8 mouse cellular contexts compared by ENCODE assay signal in the genomic region with DNA sequence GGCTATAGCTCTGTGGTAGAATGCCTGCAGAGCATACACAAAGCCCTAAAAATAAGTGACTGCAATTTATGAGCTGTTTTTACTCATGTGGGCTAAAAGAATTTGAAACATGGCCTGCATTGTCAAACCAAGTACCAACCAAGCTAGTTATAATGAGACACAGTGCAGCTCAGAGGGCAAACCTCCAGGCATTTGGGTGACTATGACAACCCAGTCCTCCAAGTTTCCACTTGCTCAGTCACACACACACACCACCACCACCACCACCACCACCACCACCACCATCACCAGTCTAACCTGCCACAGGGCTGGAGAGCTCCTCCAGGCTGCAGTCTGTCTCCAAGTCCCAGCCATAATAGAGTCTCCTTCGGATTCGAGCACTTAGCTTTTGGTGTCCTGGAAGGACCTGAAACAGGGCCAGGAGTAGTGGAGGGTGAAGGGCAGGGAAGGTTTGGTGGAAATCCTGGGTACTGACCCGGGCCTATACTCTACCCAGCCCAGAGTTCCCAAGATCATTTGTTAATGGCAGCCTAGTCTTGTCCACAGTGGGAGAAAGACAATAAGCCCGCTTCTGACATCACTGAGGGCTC. TPM values are rescaled to one million over a fixed set of nuclear protein-coding genes. Genes with fewer than 3 reads are reported as not detected.
DNase-seq lines count a peak whose midpoint lies in the region; ATAC-seq and TF ChIP-seq lines count a peak whose summit lies in the region.

No protein-coding gene starts in this region.

- WGBS in hindbrain, embryonic 12.5 days = 58% methylated on average over 4 of the region's 4 CpGs
- WGBS in liver, adult 2 months = 11% methylated on average over 4 of the region's 4 CpGs
- 51% methylated on average over 4 of the region's 4 CpGs for WGBS in stomach, embryonic 15.5 days

- no peaks in the 10 kb centered on the region for H3K9me3 ChIP-seq in erythroblast, embryonic 14.5 days (ENCODE audit: control insufficient read depth, low read length)
- no peaks in the 10 kb centered on the region for H3K9me3 ChIP-seq in hindbrain, embryonic 12.5 days (replicated peaks)
- no peaks in the 10 kb centered on the region for H3K9me3 ChIP-seq in stomach, embryonic 15.5 days

- no peak for TF ChIP-seq CTCF in liver, adult 2 months (IDR thresholded peaks at IDR 0.05; ENCODE audit: low read depth, low read length)

- peak overlapping the region; percentile 96 for H3K9ac ChIP-seq in hindbrain, embryonic 12.5 days
- H3K9ac ChIP-seq in liver, adult 2 months (ENCODE audit: low read depth, low read length) = peak overlapping the region; percentile 95
- 0 out of 2 replicates have a peak overlapping the region, but pooled peaks have one; percentile 80 for H3K9ac ChIP-seq in stomach, embryonic 15.5 days

- H3K4me3 ChIP-seq in erythroblast, embryonic 14.5 days (replicated peaks) = peak overlapping the region; percentile 85
- H3K4me3 ChIP-seq in hindbrain, embryonic 12.5 days = peak overlapping the region; percentile 90
- H3K4me3 ChIP-seq in liver, adult 2 months (ENCODE audit: insufficient read depth, low read depth, low read length) = peak overlapping the region; percentile 92
- peak overlapping the region; percentile 94 for H3K4me3 ChIP-seq in stomach, embryonic 15.5 days (replicated peaks)

- ATAC-seq in erythroblast, adult 5-6 weeks (replicated peaks; ENCODE audit: low FRiP score, poor library complexity, severe bottlenecking) = no peak
- no peak for ATAC-seq in hindbrain, embryonic 12.5 days (ENCODE audit: low FRiP score)
- no peak for ATAC-seq in stomach, embryonic 15.5 days (ENCODE audit: insufficient read depth, low FRiP score, low read depth)

- H3K27ac ChIP-seq in hindbrain, embryonic 12.5 days = peak overlapping the region; percentile 99
- peak overlapping the region; percentile 100 for H3K27ac ChIP-seq in liver, adult 2 months (replicated peaks; ENCODE audit: insufficient read depth, low read depth, low read length)
- H3K27ac ChIP-seq in stomach, embryonic 15.5 days = peak overlapping the region; percentile 97

- peak overlapping the region; percentile 93 for H3K4me2 ChIP-seq in hindbrain, embryonic 12.5 days (replicated peaks)
- H3K4me2 ChIP-seq in stomach, embryonic 15.5 days = peak overlapping the region; percentile 91

- H3K27me3 ChIP-seq in erythroblast, embryonic 14.5 days (ENCODE audit: control insufficient read depth) = no peaks in the 10 kb centered on the region
- H3K27me3 ChIP-seq in hindbrain, embryonic 12.5 days = no peaks in the 10 kb centered on the region
- H3K27me3 ChIP-seq in liver, adult 2 months (ENCODE audit: control insufficient read depth, insufficient read depth, low read length) = no peaks in the 10 kb centered on the region
- no peaks in the 10 kb centered on the region for H3K27me3 ChIP-seq in stomach, embryonic 15.5 days (replicated peaks)

- no peak for TF ChIP-seq POLR2A in liver, adult 2 months (IDR thresholded peaks at IDR 0.05; ENCODE audit: extremely low read depth, insufficient read depth, low read length)

- H3K4me1 ChIP-seq in erythroblast, embryonic 14.5 days (ENCODE audit: control insufficient read depth) = peaks cover 94% of the 10 kb centered on the region
- peaks cover 36% of the 10 kb centered on the region for H3K4me1 ChIP-seq in hindbrain, embryonic 12.5 days
- H3K4me1 ChIP-seq in liver, adult 2 months (ENCODE audit: control insufficient read depth, insufficient read depth, low read length) = peaks cover 20% of the 10 kb centered on the region
- H3K4me1 ChIP-seq in stomach, embryonic 15.5 days = peaks cover 21% of the 10 kb centered on the region

- DNase-seq in Muller cell, postnatal 12 days (ENCODE audit: inconsistent ontology term) = peak; percentile 87
- no peak for DNase-seq in liver, adult 2 months (ENCODE audit: extremely low read depth, low read depth, low spot score)
- DNase-seq in ovary, postnatal 36 days (ENCODE audit: low spot score) = no peak
- no peak for DNase-seq in adrenal gland, postnatal 25 days

- peaks cover 15% of the 10 kb centered on the region; the same call in 1 of the 2 replicates for H3K79me2 ChIP-seq in liver, adult 2 months (ENCODE audit: control insufficient read depth, insufficient read depth, low read length)

- peaks cover 81% of the 10 kb centered on the region for H3K36me3 ChIP-seq in erythroblast, embryonic 14.5 days (ENCODE audit: control insufficient read depth)
- peaks cover 63% of the 10 kb centered on the region for H3K36me3 ChIP-seq in hindbrain, embryonic 12.5 days
- H3K36me3 ChIP-seq in liver, adult 2 months (ENCODE audit: control insufficient read depth, insufficient read depth, low read length) = peaks cover 37% of the 10 kb centered on the region
- H3K36me3 ChIP-seq in stomach, embryonic 15.5 days = peaks cover 43% of the 10 kb centered on the region

RNA-seq across cellular contexts. Expression of a gene that starts 1.8 kb away (rescaled TPM):
- 8.4 and 9.6 TPM in 2 replicates for polyA plus RNA-seq in erythroblast, embryonic 14.5 days (2012)
- 41.6 and 42.7 TPM in 2 replicates for total RNA-seq in erythroblast, adult 5-6 weeks (2015; ENCODE audit: low replicate concordance)
- total RNA-seq in erythroblast, adult 5-6 weeks (2017; ENCODE audit: low replicate concordance) = 135 and 169 TPM in 2 replicates
- polyA plus RNA-seq in hindbrain, embryonic 12.5 days (2016; fragmentation: Nextera tagmentation; extraction: Ambion mirVana) = 66.4 and 67.0 TPM in 2 replicates
- 26.4 and 37.4 TPM in 2 replicates for total RNA-seq in liver, adult 2 months (2014; rRNA removed)
- 33.5 and 44.3 TPM in 2 replicates for polyA plus RNA-seq in liver, adult 2 months (2012; rRNA removed)
- polyA plus RNA-seq in stomach, embryonic 15.5 days (2015; fragmentation: Nextera tagmentation; extraction: Ambion mirVana) = 38.8 and 44.9 TPM in 2 replicates
- 41.2 and 48.9 TPM in 2 replicates for total RNA-seq in adrenal gland, postnatal 25 days (2021)

RNA-seq across cellular contexts. Expression of a gene that starts 1.9 kb away (rescaled TPM):
- 10.9 and 14.3 TPM in 2 replicates for polyA plus RNA-seq in erythroblast, embryonic 14.5 days (2012)
- 30.7 and 38.0 TPM in 2 replicates for total RNA-seq in erythroblast, adult 5-6 weeks (2015; ENCODE audit: low replicate concordance)
- total RNA-seq in erythroblast, adult 5-6 weeks (2017; ENCODE audit: low replicate concordance) = 45.0 and 54.0 TPM in 2 replicates
- polyA plus RNA-seq in hindbrain, embryonic 12.5 days (2016; fragmentation: Nextera tagmentation; extraction: Ambion mirVana) = 81.6 and 83.1 TPM in 2 replicates
- 77.6 and 103 TPM in 2 replicates for total RNA-seq in liver, adult 2 months (2014; rRNA removed)
- 284 and 310 TPM in 2 replicates for polyA plus RNA-seq in liver, adult 2 months (2012; rRNA removed)
- 43.8 and 47.8 TPM in 2 replicates for polyA plus RNA-seq in stomach, embryonic 15.5 days (2015; fragmentation: Nextera tagmentation; extraction: Ambion mirVana)
- total RNA-seq in adrenal gland, postnatal 25 days (2021) = 88.4 and 95.4 TPM in 2 replicates

RNA-seq across cellular contexts. Expression of a gene that starts 7.0 kb away (rescaled TPM):
- 0.05 TPM in 1 of 2 replicates, not detected in the other for polyA plus RNA-seq in erythroblast, embryonic 14.5 days (2012)
- total RNA-seq in erythroblast, adult 5-6 weeks (2015; ENCODE audit: low replicate concordance) = 1.3 and 3.5 TPM in 2 replicates
- 0.28 and 0.60 TPM in 2 replicates for total RNA-seq in erythroblast, adult 5-6 weeks (2017; ENCODE audit: low replicate concordance)
- polyA plus RNA-seq in hindbrain, embryonic 12.5 days (2016; fragmentation: Nextera tagmentation; extraction: Ambion mirVana) = 0.10 TPM in 1 of 2 replicates, not detected in the other
- total RNA-seq in liver, adult 2 months (2014; rRNA removed) = 0.20 TPM in 1 of 2 replicates, not detected in the other
- 0.10 and 0.15 TPM in 2 replicates for polyA plus RNA-seq in liver, adult 2 months (2012; rRNA removed)
- polyA plus RNA-seq in stomach, embryonic 15.5 days (2015; fragmentation: Nextera tagmentation; extraction: Ambion mirVana) = 0.49 and 0.86 TPM in 2 replicates
- 0.58 and 1.0 TPM in 2 replicates for total RNA-seq in adrenal gland, postnatal 25 days (2021)

RNA-seq across cellular contexts. Expression of a gene that starts 15.7 kb away (rescaled TPM):
- 0.05 and 0.08 TPM in 2 replicates for polyA plus RNA-seq in erythroblast, embryonic 14.5 days (2012)
- total RNA-seq in erythroblast, adult 5-6 weeks (2015; ENCODE audit: low replicate concordance) = 0.77 and 8.2 TPM in 2 replicates
- 4.0 and 10.0 TPM in 2 replicates for total RNA-seq in erythroblast, adult 5-6 weeks (2017; ENCODE audit: low replicate concordance)
- 10.5 and 12.8 TPM in 2 replicates for polyA plus RNA-seq in hindbrain, embryonic 12.5 days (2016; fragmentation: Nextera tagmentation; extraction: Ambion mirVana)
- total RNA-seq in liver, adult 2 months (2014; rRNA removed) = 1.1 and 1.9 TPM in 2 replicates
- 1.6 and 2.2 TPM in 2 replicates for polyA plus RNA-seq in liver, adult 2 months (2012; rRNA removed)
- 8.6 and 9.5 TPM in 2 replicates for polyA plus RNA-seq in stomach, embryonic 15.5 days (2015; fragmentation: Nextera tagmentation; extraction: Ambion mirVana)
- total RNA-seq in adrenal gland, postnatal 25 days (2021) = 6.1 and 7.2 TPM in 2 replicates

RNA-seq across cellular contexts. Expression of a gene that starts 27.8 kb away (rescaled TPM):
- polyA plus RNA-seq in erythroblast, embryonic 14.5 days (2012) = 6.7 and 7.3 TPM in 2 replicates
- total RNA-seq in erythroblast, adult 5-6 weeks (2015; ENCODE audit: low replicate concordance) = 15.9 and 28.2 TPM in 2 replicates
- total RNA-seq in erythroblast, adult 5-6 weeks (2017; ENCODE audit: low replicate concordance) = 43.3 and 49.6 TPM in 2 replicates
- 37.6 and 38.8 TPM in 2 replicates for polyA plus RNA-seq in hindbrain, embryonic 12.5 days (2016; fragmentation: Nextera tagmentation; extraction: Ambion mirVana)
- total RNA-seq in liver, adult 2 months (2014; rRNA removed) = 30.5 and 32.4 TPM in 2 replicates
- 79.7 and 81.4 TPM in 2 replicates for polyA plus RNA-seq in liver, adult 2 months (2012; rRNA removed)
- polyA plus RNA-seq in stomach, embryonic 15.5 days (2015; fragmentation: Nextera tagmentation; extraction: Ambion mirVana) = 41.0 and 41.2 TPM in 2 replicates
- total RNA-seq in adrenal gland, postnatal 25 days (2021) = 36.0 and 39.8 TPM in 2 replicates
